Mouse (Mus musculus) lung, adult 18-20 months (tissue): ENCODE measurements around the gene Igfbp1.
"Not testable (repeated sequence)": the region's sequence is repeated elsewhere in the genome, so short reads cannot be mapped to it uniquely, and the experiment has no call there.

Source experiments
- DNase-seq, 2 experiments: peaks; one replicate each; pipeline ENCODE4 v3.0.0; 2022; ENCODE audit warnings: mixed read lengths in 2 of 2

The Igfbp1 gene

GRCm38 (mm10) chr11:7198006-7198405 lies 424 bp downstream of the Igfbp1 start:
- DNase-seq = no peak

GRCm38 (mm10) chr11:7198481-7199256 lies 1.1 kb downstream of the Igfbp1 start:
- DNase-seq = no peak

GRCm38 (mm10) chr11:7199736-7200392 lies 2.3 kb downstream of the Igfbp1 start:
- peak; percentile 18 to 63 for DNase-seq

DNA sequence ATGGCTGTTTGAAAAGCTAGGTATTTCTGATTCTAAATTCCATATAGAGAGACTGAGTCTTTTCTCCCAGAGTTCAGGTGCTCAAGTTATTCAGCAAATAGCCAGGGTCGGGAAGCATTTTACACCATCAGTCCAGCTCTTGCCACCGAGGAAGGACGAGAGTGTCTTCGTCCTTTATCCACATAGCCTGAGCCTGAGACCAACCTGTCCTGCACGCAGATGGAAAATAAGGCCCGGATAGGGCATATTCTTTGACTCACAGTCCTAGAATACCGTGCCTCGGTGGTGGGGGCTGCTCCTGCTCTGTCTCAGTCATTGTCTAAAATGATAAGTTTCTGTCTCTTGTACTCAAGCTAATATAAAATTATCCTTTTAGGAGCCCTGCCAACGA lies 2.8 kb downstream of the Igfbp1 start:
- DNase-seq = no peak

DNA sequence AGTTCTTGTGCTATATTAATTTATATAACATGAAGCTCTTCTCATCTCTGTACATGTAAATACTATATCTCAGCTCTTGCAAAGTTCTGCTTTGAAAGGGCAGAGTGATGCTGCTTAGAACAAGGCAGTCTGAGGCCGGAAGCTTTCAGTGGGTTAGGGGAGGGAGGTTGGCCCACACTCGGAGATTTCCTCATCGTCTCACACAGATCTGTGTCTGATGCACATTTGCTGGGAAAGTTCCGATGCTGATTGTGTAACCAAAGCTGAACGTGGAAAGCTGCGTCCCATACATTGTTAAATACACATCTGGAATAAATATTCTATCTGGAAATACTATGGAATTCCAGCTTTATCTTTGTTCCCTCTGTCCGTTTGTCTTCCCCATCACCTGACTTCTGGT lies 4.6 kb downstream of the Igfbp1 start:
- DNase-seq = no peak

DNA sequence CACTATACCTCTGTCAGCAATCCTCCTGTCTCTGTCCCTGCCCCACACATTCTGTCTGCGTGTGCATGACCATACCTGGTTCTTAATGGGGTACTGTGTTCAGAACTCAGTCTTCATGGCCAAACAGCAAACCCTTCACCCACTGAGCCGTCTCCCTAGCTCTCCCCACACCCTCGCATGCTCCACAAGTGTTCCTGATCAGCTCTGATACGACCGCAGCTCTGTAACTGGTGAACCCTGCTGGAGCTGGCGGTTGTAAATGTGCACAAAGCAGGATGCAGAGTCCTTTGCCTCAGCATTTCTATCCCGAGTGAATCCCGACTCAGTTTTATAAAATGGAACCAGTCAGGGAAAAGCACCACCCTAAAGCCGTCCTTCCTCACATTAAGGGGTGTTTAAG lies 6.3 kb downstream of the Igfbp1 start:
- DNase-seq = no peak

DNA sequence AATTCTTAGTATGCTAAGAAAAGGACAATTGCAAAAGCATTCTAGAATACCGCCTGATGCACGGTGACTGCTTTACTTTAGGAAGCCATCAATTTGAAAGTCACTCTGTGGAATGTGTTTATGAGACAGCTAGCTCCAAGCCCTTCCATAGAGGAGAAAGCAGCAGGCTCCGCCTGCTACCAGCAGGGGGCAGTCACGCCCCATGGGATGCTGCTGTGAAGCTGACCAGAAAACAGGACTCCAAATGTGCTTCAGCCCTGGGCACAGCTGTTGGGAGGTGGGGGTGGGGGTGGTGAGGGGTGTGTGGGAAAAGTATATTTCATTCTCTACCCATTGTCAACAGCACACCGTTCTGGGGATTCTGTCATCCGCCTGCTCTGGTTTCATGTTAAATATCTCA lies 12.8 kb downstream of the Igfbp1 start:
- DNase-seq = peak; percentile 31 to 57

- no peak for DNase-seq
Measured at GRCm38 (mm10) chr11:7211211-7211610, 13.6 kb downstream of the Igfbp1 start.

GRCm38 (mm10) chr11:7212126-7212798 lies 14.7 kb downstream of the Igfbp1 start:
- no peak for DNase-seq

DNA sequence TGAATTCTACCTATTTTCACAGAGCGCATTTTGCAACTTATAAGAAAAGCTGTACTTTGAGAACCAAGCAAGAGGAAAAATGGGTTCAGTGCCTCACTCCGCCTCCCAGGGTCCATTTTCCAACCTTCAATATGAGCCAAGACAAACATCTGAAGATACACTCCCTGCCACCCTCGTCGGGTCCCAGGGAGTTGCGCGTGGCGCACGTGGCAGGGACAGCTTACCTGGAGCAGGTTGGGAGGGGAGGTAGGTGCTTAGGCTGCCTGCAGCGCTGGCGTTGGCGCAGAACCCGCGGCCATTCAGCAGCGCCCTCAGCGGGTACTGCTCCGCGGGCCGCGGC lies 15.5 kb downstream of the Igfbp1 start:
- DNase-seq = no peak

GRCm38 (mm10) chr11:7213501-7214341 lies 16.1 kb downstream of the Igfbp1 start, which contains the start of gene Igfbp3:
TSS of gene Igfbp3 (minus strand) at chr11:7213923.
- no peak for DNase-seq

DNA sequence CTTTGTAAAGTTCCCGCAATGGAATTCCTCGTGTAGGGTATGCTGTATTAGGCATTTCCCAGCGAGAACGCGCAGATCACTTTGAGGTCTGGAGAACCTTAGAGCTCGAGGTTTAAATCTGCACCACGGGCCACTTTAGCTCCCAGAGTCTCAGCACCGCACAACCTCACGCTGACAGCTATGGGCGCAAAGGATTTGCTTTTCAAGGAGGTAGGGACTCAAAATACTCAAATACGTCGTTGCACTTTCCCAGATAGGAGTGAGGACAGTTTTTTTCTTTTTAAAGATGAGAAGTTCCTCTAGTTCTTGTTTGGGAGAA lies 16.7 kb downstream of the Igfbp1 start:
- DNase-seq = no peak

GRCm38 (mm10) chr11:7214761-7215160 lies 17.2 kb downstream of the Igfbp1 start:
- peak in 1 of 2 experiments; percentile 25 for DNase-seq

- DNase-seq = peak; percentile 50 to 58
Measured at GRCm38 (mm10) chr11:7215703-7216102, 18.1 kb downstream of the Igfbp1 start.

- not testable (repeated sequence) for DNase-seq
Measured at GRCm38 (mm10) chr11:7221826-7222225, 24.2 kb downstream of the Igfbp1 start.

DNA sequence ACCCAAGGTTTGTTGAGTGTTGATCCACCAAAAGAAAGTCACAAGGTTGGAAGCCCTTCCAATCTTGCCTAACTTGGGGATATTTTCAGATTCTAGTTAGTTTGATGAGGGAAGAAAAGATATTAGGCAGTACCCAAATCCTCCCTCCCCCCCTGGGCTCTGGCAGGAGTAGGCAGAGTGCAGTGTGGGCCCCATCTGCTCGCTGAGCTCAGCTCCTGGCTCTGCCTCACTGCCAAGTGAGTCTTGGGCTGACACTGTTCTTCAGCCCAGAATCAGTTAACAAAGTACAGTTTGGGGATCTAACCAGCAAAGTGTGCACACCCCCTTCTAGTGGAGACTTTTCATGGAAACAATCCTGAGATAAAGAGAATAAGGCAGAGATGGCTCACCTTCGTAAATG lies 28.6 kb downstream of the Igfbp1 start:
- DNase-seq = no peak

DNA sequence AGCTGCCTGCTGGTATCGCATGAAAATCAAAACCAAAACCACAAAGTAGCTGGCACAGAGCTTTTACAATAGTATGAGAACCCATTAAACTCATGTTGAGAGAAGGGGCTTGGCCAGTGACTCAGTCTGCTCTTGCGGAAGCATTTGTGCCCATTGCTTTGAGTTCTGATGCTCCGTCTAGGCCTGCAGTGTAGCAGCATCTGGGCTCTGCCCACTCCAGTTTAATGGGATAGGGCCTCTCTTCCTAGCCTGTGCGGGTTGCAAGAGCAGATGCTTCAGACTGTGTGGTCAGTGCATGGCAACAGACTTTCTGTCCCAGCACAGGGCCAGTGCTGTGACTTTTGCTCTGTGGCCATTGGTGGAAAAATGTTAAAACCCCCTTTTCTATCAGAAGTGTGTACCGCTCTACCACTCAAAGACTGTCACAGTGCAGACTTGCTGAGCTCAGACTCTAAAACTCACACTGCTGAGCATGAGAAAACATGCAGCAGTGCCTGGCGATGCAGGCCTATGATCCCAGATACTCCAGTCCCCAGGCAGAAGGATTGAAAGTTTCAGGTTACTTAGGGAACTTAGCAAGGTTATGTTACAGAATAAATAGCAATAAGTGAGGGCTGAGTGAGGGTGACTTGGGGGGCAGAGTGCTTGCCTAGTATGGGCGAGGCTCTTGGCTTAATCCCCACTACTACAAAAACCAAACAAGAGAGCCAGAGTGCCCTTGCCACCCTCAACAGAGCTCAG lies 29.4 kb downstream of the Igfbp1 start:
- DNase-seq = peak; percentile 30 to 68

GRCm38 (mm10) chr11:7228107-7228506 lies 30.5 kb downstream of the Igfbp1 start:
- DNase-seq = no peak

DNA sequence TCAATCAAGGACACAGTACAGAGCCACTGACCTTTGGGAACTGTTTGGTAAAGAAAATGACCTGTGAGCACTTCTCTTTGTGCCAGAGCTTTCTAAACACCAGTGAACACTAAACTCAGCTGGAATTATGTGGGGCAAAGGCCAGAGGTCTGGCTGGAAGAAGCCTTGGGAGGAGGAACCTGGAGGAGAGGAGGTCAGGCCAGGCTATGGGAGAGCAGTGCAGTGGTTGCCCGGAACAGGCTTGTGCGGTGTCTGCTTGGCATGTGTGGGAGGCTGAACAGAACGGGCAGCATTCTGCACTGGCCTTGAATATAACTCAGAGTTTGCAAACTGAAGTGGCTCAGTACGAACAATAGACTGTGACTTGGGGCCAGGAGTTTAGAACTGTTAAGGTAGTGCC lies 32.4 kb downstream of the Igfbp1 start:
- no peak for DNase-seq

DNA sequence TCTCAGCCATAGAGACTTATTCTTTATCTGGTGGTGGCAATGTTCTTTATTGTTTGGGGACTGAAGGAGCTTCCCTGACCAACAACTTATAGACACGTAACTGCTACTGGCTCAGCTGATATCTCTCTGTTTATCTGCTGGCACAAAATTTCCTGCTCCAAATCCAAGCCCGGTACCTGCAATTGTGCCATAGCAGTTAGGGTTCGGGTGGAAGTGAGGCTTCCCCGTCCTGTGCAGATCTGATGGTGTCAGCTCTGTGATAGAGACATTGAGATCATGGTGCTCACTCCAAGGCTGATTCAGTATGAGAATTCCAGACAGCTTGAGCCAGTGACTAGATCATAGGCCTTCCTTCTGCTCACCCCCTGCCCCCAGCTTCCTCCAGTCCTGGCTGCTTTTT lies 34.4 kb downstream of the Igfbp1 start:
- no peak for DNase-seq

DNA sequence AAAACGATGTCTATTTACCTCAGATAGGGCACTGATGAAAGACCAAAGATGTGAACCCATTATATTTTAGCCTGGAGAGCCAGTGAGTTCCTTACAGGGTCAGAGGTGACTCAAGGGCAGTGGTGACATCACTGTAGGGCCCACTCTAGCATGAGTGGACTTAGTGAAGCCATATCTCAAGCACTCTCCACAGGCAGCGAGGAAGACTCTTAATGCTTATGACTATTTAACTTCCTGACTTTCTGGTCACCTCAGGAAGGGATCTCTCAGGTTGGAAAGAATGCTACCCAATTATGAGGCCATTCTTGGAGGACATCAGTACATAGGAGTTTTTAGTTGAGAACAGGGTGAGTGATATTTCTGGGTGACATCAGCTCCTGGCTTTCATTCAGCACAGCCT lies 35.8 kb downstream of the Igfbp1 start:
- DNase-seq = no peak

DNA sequence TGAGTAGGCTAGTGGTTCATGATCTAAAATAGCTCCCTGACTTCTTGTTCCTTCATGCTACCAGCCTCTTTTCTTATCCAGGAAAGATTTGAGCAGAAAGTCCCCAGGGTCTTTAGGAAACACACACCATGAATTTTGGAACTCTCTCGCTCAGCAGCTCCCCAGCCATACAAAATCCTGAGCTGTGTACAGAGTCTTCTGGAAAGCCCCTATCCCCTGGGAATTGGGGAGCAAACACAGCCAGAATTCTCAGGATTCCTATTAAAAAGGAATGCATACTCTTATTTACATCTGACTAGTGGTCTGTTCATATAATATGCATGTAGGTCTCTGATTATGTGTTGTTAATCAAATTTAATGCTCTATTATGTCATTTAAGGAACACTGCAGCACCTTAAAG lies 36.9 kb downstream of the Igfbp1 start:
- DNase-seq = no peak
